Mouse (Mus musculus): ENCODE results near the gene Olfr740. TPM values are rescaled to one million over a fixed set of nuclear protein-coding genes. Genes with fewer than 3 reads are reported as not detected.

The Olfr740 gene
- polyA plus RNA-seq (2014; fragmentation: Illumina TruSeq; extraction: RNeasy Lipid Tissue Mini Kit (QIAGEN cat#74804); ENCODE audit: low read depth, low replicate concordance): not detected

GRCm38 (mm10) chr14:50445245-50445644 is at the start of gene Olfr740:
TSS of gene Olfr740 (plus strand) at chr14:50445545.

GRCm38 (mm10) chr14:50407268-50407667 is 38.1 kb upstream of the Olfr740 start, which contains the start of gene Olfr738:
TSS of gene Olfr738 (plus strand) at chr14:50407568.

DNA sequence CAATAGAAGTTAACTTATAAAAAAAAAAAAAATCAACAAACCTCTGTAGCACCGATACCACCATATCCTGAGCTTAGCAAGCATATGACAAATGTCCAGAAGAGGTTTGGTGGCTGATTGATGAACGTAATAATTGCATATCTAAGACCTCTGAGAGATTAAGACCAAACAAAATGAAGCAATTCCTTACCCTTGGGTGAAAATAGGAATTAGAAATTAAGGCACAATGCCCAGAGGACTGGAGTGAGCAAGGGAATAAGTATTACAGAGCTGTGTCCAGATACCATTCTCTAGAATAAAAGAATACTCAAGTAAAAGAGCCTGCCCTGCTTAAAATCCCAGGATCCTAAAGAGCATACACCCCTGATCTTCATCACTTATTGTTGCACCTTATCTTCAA is 27.0 kb upstream of the Olfr740 start, which contains the start of gene Olfr739:
TSS of gene Olfr739 (plus strand) at position 301 of the 400 bp plus-strand sequence.

DNA sequence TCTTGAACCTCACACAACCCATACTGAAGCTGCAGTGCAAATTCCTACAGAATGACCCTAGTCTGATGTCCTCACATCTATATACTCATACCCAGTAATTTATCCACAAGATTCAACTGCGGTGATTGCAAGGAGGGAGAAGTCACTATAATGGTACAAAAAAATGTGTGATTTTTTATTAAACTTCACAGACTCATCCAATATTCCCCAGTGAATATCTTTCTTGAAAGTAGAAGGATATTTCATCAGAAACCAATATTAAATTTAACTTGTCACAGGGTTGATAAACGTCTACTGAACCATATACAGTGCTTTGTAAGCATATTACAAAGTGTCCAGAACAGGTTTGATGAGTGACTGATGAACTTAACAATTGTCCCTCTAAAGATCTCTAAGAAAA is 27.1 kb downstream of the Olfr740 start, which contains the start of gene Olfr741:
TSS of gene Olfr741 (plus strand) at position 301 of the 400 bp plus-strand sequence.

DNA sequence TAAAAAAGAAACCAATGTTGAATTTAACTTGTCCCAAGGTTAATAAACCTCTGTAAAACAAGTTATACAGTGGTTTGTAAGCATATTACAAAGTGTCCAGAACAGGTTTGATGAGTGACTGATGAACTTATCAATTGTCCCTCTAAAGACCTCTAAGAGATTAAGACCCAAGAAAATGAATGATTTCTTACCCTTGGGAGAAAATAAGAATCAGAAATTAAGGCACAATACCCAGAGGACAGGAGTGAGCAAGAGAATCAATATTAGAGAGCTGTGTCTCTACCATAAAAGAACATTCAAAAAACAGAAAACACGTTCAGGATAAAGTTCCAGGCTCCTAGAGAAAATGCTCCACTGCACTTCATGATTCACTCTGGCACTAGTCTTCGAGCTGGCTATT is 58.0 kb downstream of the Olfr740 start, which contains the start of gene Olfr742:
TSS of gene Olfr742 (plus strand) at position 301 of the 400 bp plus-strand sequence.

Other genes with a start within 250 kb of the Olfr740 start
- gene Olfr731, start 203.7 kb upstream of the Olfr740 start, polyA plus RNA-seq (2014; fragmentation: Illumina TruSeq; extraction: RNeasy Lipid Tissue Mini Kit (QIAGEN cat#74804); ENCODE audit: low read depth, low replicate concordance): not detected
- not detected for gene Olfr732, start 161.3 kb upstream of the Olfr740 start, polyA plus RNA-seq (2014; fragmentation: Illumina TruSeq; extraction: RNeasy Lipid Tissue Mini Kit (QIAGEN cat#74804); ENCODE audit: low read depth, low replicate concordance)
- gene Olfr733, start 144.0 kb upstream of the Olfr740 start, polyA plus RNA-seq (2014; fragmentation: Illumina TruSeq; extraction: RNeasy Lipid Tissue Mini Kit (QIAGEN cat#74804); ENCODE audit: low read depth, low replicate concordance): not detected
- gene Olfr734, start 118.8 kb upstream of the Olfr740 start, polyA plus RNA-seq (2014; fragmentation: Illumina TruSeq; extraction: RNeasy Lipid Tissue Mini Kit (QIAGEN cat#74804); ENCODE audit: low read depth, low replicate concordance): not detected
- gene Olfr735, start 96.7 kb upstream of the Olfr740 start, polyA plus RNA-seq (2014; fragmentation: Illumina TruSeq; extraction: RNeasy Lipid Tissue Mini Kit (QIAGEN cat#74804); ENCODE audit: low read depth, low replicate concordance): not detected
- not detected for gene Tlr11, start 87.6 kb upstream of the Olfr740 start, polyA plus RNA-seq (2014; fragmentation: Illumina TruSeq; extraction: RNeasy Lipid Tissue Mini Kit (QIAGEN cat#74804); ENCODE audit: low read depth, low replicate concordance)
- not detected for gene Olfr736, start 64.4 kb upstream of the Olfr740 start, polyA plus RNA-seq (2014; fragmentation: Illumina TruSeq; extraction: RNeasy Lipid Tissue Mini Kit (QIAGEN cat#74804); ENCODE audit: low read depth, low replicate concordance)
- not detected for gene Olfr738, start 38.0 kb upstream of the Olfr740 start, polyA plus RNA-seq (2014; fragmentation: Illumina TruSeq; extraction: RNeasy Lipid Tissue Mini Kit (QIAGEN cat#74804); ENCODE audit: low read depth, low replicate concordance)
- not detected for gene Olfr739, start 26.9 kb upstream of the Olfr740 start, polyA plus RNA-seq (2014; fragmentation: Illumina TruSeq; extraction: RNeasy Lipid Tissue Mini Kit (QIAGEN cat#74804); ENCODE audit: low read depth, low replicate concordance)
- not detected for gene Olfr741, start 27.2 kb downstream of the Olfr740 start, polyA plus RNA-seq (2014; fragmentation: Illumina TruSeq; extraction: RNeasy Lipid Tissue Mini Kit (QIAGEN cat#74804); ENCODE audit: low read depth, low replicate concordance)
- not detected for gene Olfr742, start 58.1 kb downstream of the Olfr740 start, polyA plus RNA-seq (2014; fragmentation: Illumina TruSeq; extraction: RNeasy Lipid Tissue Mini Kit (QIAGEN cat#74804); ENCODE audit: low read depth, low replicate concordance)
- not detected for gene Olfr743, start 76.3 kb downstream of the Olfr740 start, polyA plus RNA-seq (2014; fragmentation: Illumina TruSeq; extraction: RNeasy Lipid Tissue Mini Kit (QIAGEN cat#74804); ENCODE audit: low read depth, low replicate concordance)
- not detected for gene Olfr744, start 169.3 kb downstream of the Olfr740 start, polyA plus RNA-seq (2014; fragmentation: Illumina TruSeq; extraction: RNeasy Lipid Tissue Mini Kit (QIAGEN cat#74804); ENCODE audit: low read depth, low replicate concordance)
- gene Olfr745, start 193.8 kb downstream of the Olfr740 start, polyA plus RNA-seq (2014; fragmentation: Illumina TruSeq; extraction: RNeasy Lipid Tissue Mini Kit (QIAGEN cat#74804); ENCODE audit: low read depth, low replicate concordance): not detected
- gene Olfr746, start 201.5 kb downstream of the Olfr740 start, polyA plus RNA-seq (2014; fragmentation: Illumina TruSeq; extraction: RNeasy Lipid Tissue Mini Kit (QIAGEN cat#74804); ENCODE audit: low read depth, low replicate concordance): not detected
- gene Olfr747, start 247.7 kb downstream of the Olfr740 start, polyA plus RNA-seq (2014; fragmentation: Illumina TruSeq; extraction: RNeasy Lipid Tissue Mini Kit (QIAGEN cat#74804); ENCODE audit: low read depth, low replicate concordance): not detected